ENCODE assay signal across 8 mouse cellular contexts in genomic region chr15:78772368-78772763, GRCm38 (mm10). TPM values are rescaled to one million over a fixed set of nuclear protein-coding genes. Genes with fewer than 3 reads are reported as not detected.
DNase-seq lines count a peak whose midpoint lies in the region; ATAC-seq lines count a peak whose summit lies in the region.

No protein-coding gene starts in this region.

- no peaks in the 10 kb centered on the region for H3K36me3 ChIP-seq in forebrain, embryonic 16.5 days (ENCODE audit: control insufficient read depth, insufficient read depth)
- peaks cover 19% of the 10 kb centered on the region for H3K36me3 ChIP-seq in kidney, embryonic 16.5 days (ENCODE audit: insufficient read depth, low read length)

- H3K27ac ChIP-seq in forebrain, embryonic 16.5 days (ENCODE audit: low read length): peak overlapping the region; percentile 96
- peak overlapping the region; percentile 79 for H3K27ac ChIP-seq in kidney, embryonic 16.5 days (ENCODE audit: low read length)

- ATAC-seq in forebrain, embryonic 16.5 days: no peak
- ATAC-seq in kidney, embryonic 16.5 days (ENCODE audit: low FRiP score, low TSS enrichment): peak; percentile 29; the same call in 1 of the 2 replicates

- peak overlapping the region; percentile 56 for H3K4me2 ChIP-seq in forebrain, embryonic 16.5 days (ENCODE audit: low read length)
- peak overlapping the region; percentile 49 for H3K4me2 ChIP-seq in kidney, embryonic 16.5 days (replicated peaks; ENCODE audit: low read depth, low read length)

- peaks cover 52% of the 10 kb centered on the region for H3K4me1 ChIP-seq in forebrain, embryonic 16.5 days (replicated peaks; ENCODE audit: control insufficient read depth, insufficient read depth, low read length)
- H3K4me1 ChIP-seq in kidney, embryonic 16.5 days (ENCODE audit: insufficient read depth, low read length): peaks cover 18% of the 10 kb centered on the region

- peak overlapping the region; percentile 55 for H3K9ac ChIP-seq in forebrain, embryonic 16.5 days (replicated peaks; ENCODE audit: low read depth, low read length)
- peak overlapping the region; percentile 52; the same call in 1 of the 2 replicates for H3K9ac ChIP-seq in kidney, embryonic 16.5 days (replicated peaks; ENCODE audit: low read length)

- H3K9me3 ChIP-seq in forebrain, embryonic 16.5 days (ENCODE audit: control insufficient read depth, low read length): no peaks in the 10 kb centered on the region
- H3K9me3 ChIP-seq in kidney, embryonic 16.5 days (ENCODE audit: low read length): peaks cover 8% of the 10 kb centered on the region; the same call in 1 of the 2 replicates

- peak overlapping the region; percentile 38 for H3K4me3 ChIP-seq in forebrain, embryonic 16.5 days (replicated peaks; ENCODE audit: low read length)
- peak overlapping the region; percentile 34 for H3K4me3 ChIP-seq in kidney, embryonic 16.5 days (ENCODE audit: low read length)

- WGBS in forebrain, embryonic 16.5 days: 38% methylated on average over 4 of the region's 4 CpGs
- WGBS in kidney, embryonic 16.5 days: 39% methylated on average over 4 of the region's 4 CpGs

- H3K27me3 ChIP-seq in forebrain, embryonic 16.5 days (replicated peaks; ENCODE audit: control insufficient read depth, insufficient read depth, low read length): no peaks in the 10 kb centered on the region
- H3K27me3 ChIP-seq in kidney, embryonic 16.5 days (ENCODE audit: insufficient read depth, low read length): no peaks in the 10 kb centered on the region

- DNase-seq in adrenal gland, postnatal 36 days: peak; percentile 35 to 48
- no peak for DNase-seq in adrenal gland, adult 8-10 months
- peak; percentile 77 for DNase-seq in lung, postnatal 25 days (ENCODE audit: low spot score)
- peak; percentile 22 to 23 for DNase-seq in spleen, postnatal 14 days (ENCODE audit: low spot score in 2 of 2)
- DNase-seq in left cerebral cortex, adult 18-20 months (ENCODE audit: low spot score in 2 of 2): no peak
- no peak for DNase-seq in right cerebral cortex, postnatal 10 days (ENCODE audit: low spot score in 2 of 2)

RNA-seq across cellular contexts. Expression of gene Mfng, which starts 0.9 kb away (rescaled TPM):
- total RNA-seq in adrenal gland, postnatal 36 days (2021): 10 to 100 TPM; 12.3 to 16.7 TPM
- total RNA-seq in adrenal gland, adult 8-10 months (2022): 10 to 100 TPM; 12.3 to 25.8 (median 20.7) TPM
- polyA plus RNA-seq in forebrain, embryonic 16.5 days (2015; fragmentation: Nextera tagmentation; extraction: Ambion mirVana): 58.1 and 67.0 TPM in 2 replicates
- polyA plus RNA-seq in kidney, embryonic 16.5 days (2015; fragmentation: Nextera tagmentation; extraction: Ambion mirVana): 28.7 and 31.7 TPM in 2 replicates
- 1 to 10 TPM; 3.8 to 4.2 TPM for total RNA-seq in left cerebral cortex, adult 18-20 months (2021)

RNA-seq across cellular contexts. Expression of gene Card10, which starts 30.5 kb away (rescaled TPM):
- total RNA-seq in adrenal gland, postnatal 36 days (2021): 1 to 10 TPM; 5.9 to 9.8 TPM
- total RNA-seq in adrenal gland, adult 8-10 months (2022): 10 to 100 TPM in 1 of 4 experiments, 1 to 10 TPM in 3; 6.6 to 10.0 (median 8.1) TPM
- polyA plus RNA-seq in forebrain, embryonic 16.5 days (2015; fragmentation: Nextera tagmentation; extraction: Ambion mirVana): 1.3 and 1.4 TPM in 2 replicates
- 9.9 and 10.6 TPM in 2 replicates for polyA plus RNA-seq in kidney, embryonic 16.5 days (2015; fragmentation: Nextera tagmentation; extraction: Ambion mirVana)
- total RNA-seq in left cerebral cortex, adult 18-20 months (2021): 1 to 10 TPM; 4.8 to 4.9 TPM

RNA-seq across cellular contexts. Expression of gene Elfn2, which starts 53.8 kb away (rescaled TPM):
- 1 to 10 TPM; 2.7 to 3.0 TPM for total RNA-seq in adrenal gland, postnatal 36 days (2021)
- 1 to 10 TPM; 4.1 to 7.4 (median 5.5) TPM for total RNA-seq in adrenal gland, adult 8-10 months (2022)
- 6.4 and 8.2 TPM in 2 replicates for polyA plus RNA-seq in forebrain, embryonic 16.5 days (2015; fragmentation: Nextera tagmentation; extraction: Ambion mirVana)
- polyA plus RNA-seq in kidney, embryonic 16.5 days (2015; fragmentation: Nextera tagmentation; extraction: Ambion mirVana): 0.03 and 0.07 TPM in 2 replicates
- total RNA-seq in left cerebral cortex, adult 18-20 months (2021): 100 to 1,000 TPM; 165 to 168 TPM

Comparison
In these comparisons a context has a peak if more than half of its experiments do, and no peak if none do; other contexts are left out.
1. DNase-seq: peak in adrenal gland, postnatal 36 days (2 of 2), lung, postnatal 25 days (single experiment) and spleen, postnatal 14 days (2 of 2); none in adrenal gland, adult 8-10 months (single experiment), left cerebral cortex, adult 18-20 months (0 of 2) and right cerebral cortex, postnatal 10 days (0 of 2).
2. RNA of gene Elfn2, which starts 53.8 kb away (total RNA-seq): 165 to 168 TPM in left cerebral cortex, adult 18-20 months; 4.1 to 7.4 TPM in adrenal gland, adult 8-10 months and 2.7 to 3.0 TPM in adrenal gland, postnatal 36 days; every median in the first group is over 10 times any median in the second.